Mouse (Mus musculus): ENCODE results near the gene Lmod2. TPM values are rescaled to one million over a fixed set of nuclear protein-coding genes. Genes with fewer than 3 reads are reported as not detected.

Gene Lmod2
- total and polyA plus RNA-seq, 3 experiments, result 0.11 TPM; not detected in 2

GRCm38 (mm10) chr6:24650719-24651118 is 53.2 kb downstream of the Lmod2 start:
- no peak for DNase-seq (ENCODE audit: low spot score)
- H3K36me3 ChIP-seq (replicated peaks), result peaks cover 11% of the 10 kb centered on the region
- no peak for ATAC-seq (ENCODE audit: extremely low read depth, insufficient number of reproducible peaks, low FRiP score, poor library complexity, severe bottlenecking)
- no peaks in the 10 kb centered on the region for H3K9me3 ChIP-seq (replicated peaks)
- TF ChIP-seq GATA2 (IDR thresholded peaks at IDR 0.05; ENCODE audit: borderline replicate concordance, low read depth, low read length) (no peak), GATA1 (IDR thresholded peaks at IDR 0.05; ENCODE audit: borderline replicate concordance, low read length) (no peak), TAL1 (conservative IDR thresholded peaks at IDR 0.05; ENCODE audit: low read depth, low read length) (no peak), CTCF (IDR thresholded peaks at IDR 0.05; ENCODE audit: low read depth, low read length) (no peak), POLR2AphosphoS5 (IDR thresholded peaks at IDR 0.05; ENCODE audit: insufficient replicate concordance, low read depth, low read length) (no peak)
- H3K27me3 ChIP-seq (ENCODE audit: insufficient read depth, low read length), result no peaks in the 10 kb centered on the region
- no peak overlapping the region for H3K4me3 ChIP-seq (ENCODE audit: low read depth, low read length)
- H3K4me1 ChIP-seq (ENCODE audit: insufficient read depth, low read depth, low read length), result peaks cover 22% of the 10 kb centered on the region

- Histone ChIP-seq H3K36me3 (replicated peaks) (peaks cover 15% of the 10 kb centered on the region), H3K9me3 (replicated peaks) (no peaks in the 10 kb centered on the region), H3K27me3 (ENCODE audit: insufficient read depth, low read length) (no peaks in the 10 kb centered on the region), H3K4me1 (ENCODE audit: insufficient read depth, low read depth, low read length) (peaks cover 25% of the 10 kb centered on the region), H3K4me3 (ENCODE audit: low read depth, low read length) (no peak overlapping the region)
- ATAC-seq (ENCODE audit: extremely low read depth, insufficient number of reproducible peaks, low FRiP score, poor library complexity, severe bottlenecking) (no peak), DNase-seq (ENCODE audit: low spot score) (no peak)
- TF ChIP-seq GATA2 (IDR thresholded peaks at IDR 0.05; ENCODE audit: borderline replicate concordance, low read depth, low read length) (no peak), CTCF (IDR thresholded peaks at IDR 0.05; ENCODE audit: low read depth, low read length) (no peak), GATA1 (IDR thresholded peaks at IDR 0.05; ENCODE audit: borderline replicate concordance, low read length) (no peak), TAL1 (conservative IDR thresholded peaks at IDR 0.05; ENCODE audit: low read depth, low read length) (no peak), POLR2AphosphoS5 (IDR thresholded peaks at IDR 0.05; ENCODE audit: insufficient replicate concordance, low read depth, low read length) (no peak)
Observed at GRCm38 (mm10) chr6:24651538-24651937, 54.0 kb downstream of the Lmod2 start.

Other genes with a start within 250 kb of the Lmod2 start
- gene Iqub, start 82.7 kb upstream of the Lmod2 start, total RNA-seq (2014; fragmentation: Nextera tagmentation), result not detected in 2 replicates
- 0.05 TPM in 1 of 2 replicates, not detected in the other for gene Iqub, start 82.7 kb upstream of the Lmod2 start, total RNA-seq (2017)
- gene Iqub, start 82.7 kb upstream of the Lmod2 start, polyA plus RNA-seq (2012), result not detected in 2 replicates
- 49.7 and 55.7 TPM in 2 replicates for gene Ndufa5, start 69.7 kb upstream of the Lmod2 start, total RNA-seq (2014; fragmentation: Nextera tagmentation)
- 358 and 401 TPM in 2 replicates for gene Ndufa5, start 69.7 kb upstream of the Lmod2 start, total RNA-seq (2017)
- 6.1 and 8.3 TPM in 2 replicates for gene Ndufa5, start 69.7 kb upstream of the Lmod2 start, polyA plus RNA-seq (2012)
- not detected in 2 replicates for gene Asb15, start 69.6 kb upstream of the Lmod2 start, total RNA-seq (2014; fragmentation: Nextera tagmentation)
- 0.05 and 0.06 TPM in 2 replicates for gene Asb15, start 69.6 kb upstream of the Lmod2 start, total RNA-seq (2017)
- not detected in 2 replicates for gene Asb15, start 69.6 kb upstream of the Lmod2 start, polyA plus RNA-seq (2012)
- gene Wasl, start 67.2 kb downstream of the Lmod2 start, total RNA-seq (2014; fragmentation: Nextera tagmentation), result 46.9 and 60.4 TPM in 2 replicates
- gene Wasl, start 67.2 kb downstream of the Lmod2 start, total RNA-seq (2017), result 9.0 and 9.6 TPM in 2 replicates
- gene Wasl, start 67.2 kb downstream of the Lmod2 start, polyA plus RNA-seq (2012), result 26.0 and 27.5 TPM in 2 replicates
- gene Hyal6, start 135.5 kb downstream of the Lmod2 start, total RNA-seq (2014; fragmentation: Nextera tagmentation), result not detected in 2 replicates
- 0.12 and 0.22 TPM in 2 replicates for gene Hyal6, start 135.5 kb downstream of the Lmod2 start, total RNA-seq (2017)
- not detected in 2 replicates for gene Hyal6, start 135.5 kb downstream of the Lmod2 start, polyA plus RNA-seq (2012)
- not detected in 2 replicates for gene Hyal4, start 150.6 kb downstream of the Lmod2 start, total RNA-seq (2014; fragmentation: Nextera tagmentation)
- gene Hyal4, start 150.6 kb downstream of the Lmod2 start, total RNA-seq (2017), result 0.06 TPM in 1 of 2 replicates, not detected in the other
- gene Hyal4, start 150.6 kb downstream of the Lmod2 start, polyA plus RNA-seq (2012), result not detected in 2 replicates
- not detected in 2 replicates for gene Spam1, start 193.4 kb downstream of the Lmod2 start, total RNA-seq (2014; fragmentation: Nextera tagmentation)
- gene Spam1, start 193.4 kb downstream of the Lmod2 start, total RNA-seq (2017), result 0.29 TPM in 1 of 2 replicates, not detected in the other
- not detected in 2 replicates for gene Spam1, start 193.4 kb downstream of the Lmod2 start, polyA plus RNA-seq (2012)